Mouse (Mus musculus) embryo, embryonic 11 days (tissue): ENCODE measurements around the gene Tram2.
A peak's percentile ranks its signal among the peaks of the same experiment; 100 is the strongest.

Source experiments
- DNase-seq: peaks from one replicate; pipeline ENCODE4 v3.0.0-alpha.2; 2015

The Tram2 gene

GRCm38 (mm10) chr1:20951799-20952198 lies 127.2 kb downstream of the Tram2 start:
- no peak for DNase-seq

GRCm38 (mm10) chr1:20951300-20951763 lies 127.7 kb downstream of the Tram2 start, which contains the start of gene Efhc1:
Gene Efhc1, plus strand, starts transcription at chr1:20951626.
- peak; percentile 96 for DNase-seq
